Mouse (Mus musculus) heart, adult 11 months (tissue): ENCODE measurements around the gene Itpkb.
"Not testable (repeated sequence)": the region's sequence is repeated elsewhere in the genome, so short reads cannot be mapped to it uniquely, and the experiment has no call there.

ENCODE experiments used
- DNase-seq: peaks from one replicate; pipeline ENCODE4 v3.0.0; 2022

The Itpkb gene

GRCm38 (mm10) chr1:180370858-180371652 lies 40.8 kb downstream of the Itpkb start:
- no peak for DNase-seq

GRCm38 (mm10) chr1:180372258-180372657 lies 42.0 kb downstream of the Itpkb start:
- not testable (repeated sequence) for DNase-seq

GRCm38 (mm10) chr1:180376598-180376997 lies 46.3 kb downstream of the Itpkb start:
- DNase-seq, result no peak

- peak; percentile 88 for DNase-seq
Measured at GRCm38 (mm10) chr1:180379559-180379958, 49.3 kb downstream of the Itpkb start.

- DNase-seq, result peak; percentile 92
Measured at GRCm38 (mm10) chr1:180382358-180382757, 52.1 kb downstream of the Itpkb start.

GRCm38 (mm10) chr1:180383884-180384283 lies 53.6 kb downstream of the Itpkb start:
- DNase-seq, result peak; percentile 93

GRCm38 (mm10) chr1:180384486-180384885 lies 54.2 kb downstream of the Itpkb start:
- peak; percentile 96 for DNase-seq

- peak; percentile 93 for DNase-seq
Measured at GRCm38 (mm10) chr1:180385308-180385707, 55.0 kb downstream of the Itpkb start.

GRCm38 (mm10) chr1:180386951-180387749 lies 56.9 kb downstream of the Itpkb start:
- peak; percentile 100 for DNase-seq

- DNase-seq, result peak; percentile 90
Measured at GRCm38 (mm10) chr1:180387750-180388480, 57.6 kb downstream of the Itpkb start.

- DNase-seq, result peak; percentile 96
Measured at GRCm38 (mm10) chr1:180388481-180388880, 58.2 kb downstream of the Itpkb start.

- peak; percentile 90 for DNase-seq
Measured at GRCm38 (mm10) chr1:180389213-180389760, 59.0 kb downstream of the Itpkb start.

GRCm38 (mm10) chr1:180390321-180390731 lies 60.0 kb downstream of the Itpkb start:
- peak; percentile 98 for DNase-seq

- DNase-seq, result peak; percentile 89
Measured at GRCm38 (mm10) chr1:180390746-180391574, 60.7 kb downstream of the Itpkb start.

- peak; percentile 83 for DNase-seq
Measured at GRCm38 (mm10) chr1:180391575-180391945, 61.3 kb downstream of the Itpkb start.

GRCm38 (mm10) chr1:180392137-180392798 lies 62.0 kb downstream of the Itpkb start:
- peak; percentile 70 for DNase-seq

- DNase-seq, result peak; percentile 96
Measured at GRCm38 (mm10) chr1:180393017-180393797, 62.9 kb downstream of the Itpkb start.

GRCm38 (mm10) chr1:180393873-180394272 lies 63.6 kb downstream of the Itpkb start:
- peak; percentile 99 for DNase-seq

- no peak for DNase-seq
Measured at GRCm38 (mm10) chr1:180397734-180398133, 67.4 kb downstream of the Itpkb start.

GRCm38 (mm10) chr1:180398446-180398845 lies 68.2 kb downstream of the Itpkb start:
- no peak for DNase-seq
